Mouse (Mus musculus): ENCODE results near the gene Ndufs1.

Ndufs1 gene

DNA sequence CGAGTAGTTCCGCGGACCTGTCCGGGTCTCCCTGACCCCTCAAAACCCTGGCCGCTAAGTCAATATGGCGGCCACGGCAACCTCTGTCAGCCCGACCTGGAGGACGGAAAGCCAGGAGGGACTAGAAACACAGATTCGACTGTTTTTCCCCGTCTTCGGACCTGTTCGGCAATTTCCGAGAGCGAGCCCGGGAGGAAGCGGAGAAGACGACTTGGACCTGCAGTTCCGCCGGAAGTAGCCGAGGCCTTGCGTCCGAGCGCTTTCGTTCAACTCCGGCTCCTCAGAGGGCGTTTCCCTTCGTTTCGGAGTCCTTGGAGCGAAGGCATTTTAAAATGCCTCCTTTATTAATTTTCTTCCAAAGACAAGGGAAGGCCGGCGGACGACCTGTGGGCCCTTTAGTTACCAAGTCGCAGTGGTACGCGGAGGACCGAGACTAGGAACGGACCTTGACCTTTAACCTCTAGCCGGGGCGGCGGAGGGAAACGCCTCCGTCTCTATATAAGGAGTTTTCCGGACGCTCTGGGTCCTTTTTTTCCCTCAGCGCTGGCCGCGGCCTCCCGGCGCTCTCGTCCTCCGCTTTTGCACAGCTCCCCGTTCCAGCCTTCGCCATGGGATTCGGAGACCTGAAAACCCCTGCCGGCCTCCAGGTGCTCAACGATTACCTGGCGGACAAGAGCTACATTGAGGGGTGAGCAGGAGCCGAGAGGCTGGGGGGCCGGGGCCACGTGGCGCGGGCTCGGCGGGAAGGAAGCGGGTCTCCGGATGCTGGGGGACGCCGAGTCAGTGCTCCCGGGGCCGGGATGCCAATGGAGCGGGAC, at the start of gene Ndufs1, which contains the start of gene Eef1b2:
TSS of gene Ndufs1 (minus strand) at position 230 of the 818 bp plus-strand sequence.
TSS of gene Eef1b2 (plus strand) at position 222 of the 818 bp plus-strand sequence.
- in situ Hi-C loops (cut with MboI; ENCODE audit: unreplicated experiment in 2 of 2): loop anchor here in 1 of 2 experiments (5.0 to 25.0 kb wide), 2 partner anchors 60 to 560 kb away; partner anchors contain the start of genes Fastkd2 and Mdh1b

DNA sequence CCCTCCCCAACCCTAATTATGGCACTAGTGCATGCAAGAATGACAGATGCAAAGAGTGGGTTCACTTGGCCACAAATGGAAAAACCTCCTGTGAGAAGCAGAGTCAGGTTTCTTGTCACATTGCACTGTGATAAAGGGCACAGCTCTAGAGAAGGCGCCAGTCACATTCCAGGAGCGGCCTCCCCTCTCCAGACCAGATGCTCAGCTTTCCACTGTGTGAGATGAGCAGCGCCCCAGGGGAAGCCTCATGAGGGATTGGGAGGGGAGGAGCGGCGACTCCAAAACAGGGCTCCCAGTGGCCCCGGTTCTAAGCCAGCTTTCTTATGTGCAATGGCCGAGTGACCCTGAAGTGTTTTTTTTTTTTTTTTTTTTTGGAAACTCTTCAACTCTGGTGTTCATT, 49.3 kb upstream of the Ndufs1 start:
- in situ Hi-C loops (cut with MboI; ENCODE audit: unreplicated experiment in 2 of 2): no loop called here

DNA sequence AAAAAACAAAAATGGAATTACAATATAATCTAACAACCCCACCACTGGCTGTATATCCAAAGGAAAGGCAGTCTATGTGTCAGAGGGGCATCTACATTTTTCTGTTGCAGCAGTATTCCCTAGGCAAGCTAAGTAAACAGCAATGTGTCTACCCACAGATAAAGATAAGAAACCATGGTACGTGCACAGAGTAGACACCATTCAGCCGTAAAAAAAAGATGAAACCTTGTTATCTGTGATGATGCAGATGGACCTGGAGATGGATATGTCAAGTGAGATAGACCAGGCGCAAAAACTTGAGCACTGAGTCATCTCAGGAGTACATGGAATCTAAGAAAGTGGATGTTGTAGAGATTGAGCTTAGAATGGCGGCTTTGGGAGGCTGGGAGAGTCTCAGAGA, 48.4 kb upstream of the Ndufs1 start:
- in situ Hi-C loops (cut with MboI; ENCODE audit: unreplicated experiment in 2 of 2): no loop called here

- in situ Hi-C loops (cut with MboI; ENCODE audit: unreplicated experiment in 2 of 2): no loop called here
These were observed 42.6 kb upstream of the Ndufs1 start for GRCm38 (mm10) chr1:63219277-63219676.

GRCm38 (mm10) chr1:63214631-63215030, 38.0 kb upstream of the Ndufs1 start:
- in situ Hi-C loops (cut with MboI; ENCODE audit: unreplicated experiment in 2 of 2): no loop called here

DNA sequence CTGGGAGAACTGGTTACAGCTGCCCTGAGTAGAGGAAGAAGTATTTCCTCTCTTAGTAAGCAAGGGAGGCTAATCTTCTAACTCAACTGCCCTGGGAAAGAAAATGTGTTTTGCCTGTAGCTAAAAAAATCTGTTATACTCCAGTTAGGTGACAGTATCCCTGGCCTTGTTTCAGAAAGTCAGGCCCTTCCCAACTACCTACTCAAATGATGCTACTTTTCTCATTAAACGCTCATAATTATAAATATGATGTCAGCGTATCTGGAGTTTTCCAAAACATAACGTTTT, 37.6 kb upstream of the Ndufs1 start, which contains the start of gene Gpr1:
TSS of gene Gpr1 (minus strand) at position 273 of the 288 bp plus-strand sequence.
- in situ Hi-C loops (cut with MboI; ENCODE audit: unreplicated experiment in 2 of 2): no loop called here

- in situ Hi-C loops (cut with MboI; ENCODE audit: unreplicated experiment in 2 of 2): no loop called here
These were observed 37.0 kb upstream of the Ndufs1 start for GRCm38 (mm10) chr1:63213478-63214270.

GRCm38 (mm10) chr1:63209861-63210529, 33.4 kb upstream of the Ndufs1 start:
- in situ Hi-C loops (cut with MboI; ENCODE audit: unreplicated experiment in 2 of 2): no loop called here

GRCm38 (mm10) chr1:63207607-63208006, 31.0 kb upstream of the Ndufs1 start:
- in situ Hi-C loops (cut with MboI; ENCODE audit: unreplicated experiment in 2 of 2): no loop called here

- in situ Hi-C loops (cut with MboI; ENCODE audit: unreplicated experiment in 2 of 2): no loop called here
These were observed 28.2 kb upstream of the Ndufs1 start for GRCm38 (mm10) chr1:63204660-63205394.

DNA sequence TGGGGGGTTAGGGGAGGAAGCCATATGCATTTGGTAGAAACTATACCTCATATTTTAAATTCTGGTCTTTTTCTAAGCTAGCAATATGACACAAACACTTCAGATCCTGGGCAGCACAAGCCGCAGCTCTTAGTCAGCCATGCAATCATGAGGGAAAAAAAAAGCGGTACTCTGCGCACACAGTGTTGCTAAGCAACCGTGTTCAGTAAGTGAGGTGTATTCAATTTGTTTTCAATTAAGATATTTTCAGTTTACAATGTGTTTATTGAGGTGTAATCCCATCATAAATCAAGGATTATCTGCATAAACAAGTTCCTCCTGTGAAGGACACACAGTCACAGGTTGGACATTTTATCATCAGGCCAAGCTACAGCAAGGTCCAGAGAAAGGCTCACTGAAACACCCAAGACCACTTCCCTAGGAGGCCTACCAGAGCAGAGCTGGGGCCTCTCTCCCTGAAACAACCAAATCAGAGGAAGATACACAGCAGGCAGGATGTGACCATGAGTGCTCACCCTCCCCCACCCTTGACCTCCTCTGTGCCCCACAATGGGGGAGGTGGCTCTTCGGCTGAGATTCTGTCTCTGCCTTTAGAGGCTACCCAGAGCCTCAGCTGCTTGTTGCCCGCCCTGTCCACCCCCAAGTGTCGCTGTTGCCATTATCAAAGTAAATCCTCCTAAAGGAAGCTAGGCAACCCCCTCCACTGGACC, 27.5 kb upstream of the Ndufs1 start:
- in situ Hi-C loops (cut with MboI; ENCODE audit: unreplicated experiment in 2 of 2): no loop called here

DNA sequence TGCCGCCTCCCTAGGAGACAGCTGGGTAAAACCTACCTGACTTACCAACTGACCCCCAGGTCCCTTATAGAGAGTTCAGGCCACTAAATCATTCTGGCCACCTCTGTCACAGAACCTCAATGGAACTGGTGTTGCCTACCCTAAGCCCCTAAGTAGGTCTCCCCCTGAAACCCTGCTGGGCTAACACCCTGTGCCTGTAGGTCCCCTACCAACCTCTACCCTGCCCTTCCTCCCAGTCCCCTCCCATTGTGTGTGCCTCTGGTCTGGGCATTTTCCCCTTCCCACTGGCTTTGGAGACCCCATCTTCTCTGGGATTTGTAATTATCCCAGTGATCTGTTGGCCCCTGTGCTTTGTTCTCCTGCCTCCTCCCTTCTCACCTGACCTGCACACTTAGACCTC, 26.8 kb upstream of the Ndufs1 start:
- in situ Hi-C loops (cut with MboI; ENCODE audit: unreplicated experiment in 2 of 2): no loop called here

GRCm38 (mm10) chr1:63201672-63202071, 25.0 kb upstream of the Ndufs1 start:
- in situ Hi-C loops (cut with MboI; ENCODE audit: unreplicated experiment in 2 of 2): no loop called here

GRCm38 (mm10) chr1:63200322-63200721, 23.7 kb upstream of the Ndufs1 start:
- in situ Hi-C loops (cut with MboI; ENCODE audit: unreplicated experiment in 2 of 2): no loop called here

GRCm38 (mm10) chr1:63199387-63199786, 22.8 kb upstream of the Ndufs1 start:
- in situ Hi-C loops (cut with MboI; ENCODE audit: unreplicated experiment in 2 of 2): loop anchor here in 1 of 2 experiments (25.0 kb wide), 1 partner anchor 538 kb away; the partner anchor contains the start of genes Fastkd2 and Mdh1b

GRCm38 (mm10) chr1:63195848-63196512, 19.3 kb upstream of the Ndufs1 start:
- in situ Hi-C loops (cut with MboI; ENCODE audit: unreplicated experiment in 2 of 2): loop anchor here in 1 of 2 experiments (25.0 kb wide), 1 partner anchor 541 kb away; the partner anchor contains the start of genes Fastkd2 and Mdh1b

- in situ Hi-C loops (cut with MboI; ENCODE audit: unreplicated experiment in 2 of 2): loop anchor here in 1 of 2 experiments (25.0 kb wide), 1 partner anchor 545 kb away; the partner anchor contains the start of genes Fastkd2 and Mdh1b
These were observed 15.9 kb upstream of the Ndufs1 start for GRCm38 (mm10) chr1:63192306-63193065.

DNA sequence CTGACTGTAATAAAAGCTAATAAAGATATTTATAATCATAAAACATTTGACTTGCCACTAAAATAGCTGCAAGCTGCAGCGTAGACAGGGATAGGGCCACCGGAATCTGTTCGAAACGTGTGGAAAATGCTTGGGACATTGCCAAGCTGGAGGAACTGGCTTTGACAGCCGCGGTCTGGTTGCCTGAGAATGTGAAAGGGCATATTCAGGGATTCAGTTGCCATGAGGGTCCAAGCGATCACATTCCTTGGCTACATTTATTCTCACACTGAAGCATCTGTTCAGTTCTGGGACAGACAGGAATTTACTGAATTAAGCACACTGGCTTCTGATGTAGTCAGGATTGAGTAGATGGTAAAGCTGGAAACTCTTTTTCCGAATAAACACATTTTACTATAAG, 14.2 kb upstream of the Ndufs1 start:
- in situ Hi-C loops (cut with MboI; ENCODE audit: unreplicated experiment in 2 of 2): loop anchor here in 1 of 2 experiments (25.0 kb wide), 1 partner anchor 546 kb away; the partner anchor contains the start of genes Fastkd2 and Mdh1b

Measured in v-Abl transformed pro-B cells (cell line).